Mouse (Mus musculus): ENCODE results near the gene Ankrd6.

DNA sequence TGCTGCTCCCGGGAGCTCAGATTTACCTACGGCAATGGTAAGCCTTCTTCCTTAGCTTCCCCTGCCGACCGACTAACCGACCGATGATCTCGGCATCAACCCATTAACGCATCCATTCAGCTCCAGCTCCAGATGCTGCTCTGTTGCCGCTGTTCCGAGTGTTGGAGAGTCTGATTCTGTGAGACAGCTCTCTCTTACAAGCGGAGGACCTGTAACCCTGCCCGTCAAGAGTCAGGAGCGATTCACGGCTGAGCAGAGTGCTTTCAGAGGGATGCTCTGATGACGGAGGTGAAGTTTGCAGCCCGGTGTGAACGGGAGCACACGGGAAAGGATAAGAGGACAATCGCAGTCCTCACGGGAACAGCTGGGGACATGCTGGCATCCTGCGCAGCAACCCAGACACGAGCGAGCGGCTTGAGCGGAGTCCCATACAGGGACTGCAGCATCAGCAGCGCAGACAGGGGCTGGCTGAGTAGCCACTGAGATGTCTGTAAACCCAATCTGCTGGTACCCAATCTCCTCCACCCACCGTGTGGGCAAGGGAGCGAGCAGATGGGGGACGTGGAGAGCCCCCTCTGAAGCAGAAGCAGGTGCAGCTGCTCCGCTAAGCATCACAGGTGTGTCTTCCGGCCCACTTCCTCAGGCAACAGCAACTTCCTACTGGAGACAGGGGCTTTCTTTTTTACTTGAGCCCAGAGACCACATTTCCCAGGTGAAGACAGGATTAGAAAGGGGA lies 86.3 kb downstream of the Ankrd6 start:
- TF ChIP-seq CTCF (IDR thresholded peaks at IDR 0.05; ENCODE audit: insufficient read depth, low read depth, low read length) (no peak), POLR2A (IDR thresholded peaks at IDR 0.05; ENCODE audit: insufficient read depth, low read depth, low read length) (no peak)
